Mouse (Mus musculus) cerebellum, adult 2 months (tissue): Measurements from ENCODE around the gene Cox8b.

Experiments
- CTCF ChIP-seq: fragments of 200-500 bp; IDR thresholded peaks from 2 replicates; pipeline ENCODE4 v1.5.1; 2011; ENCODE audit warnings: low read depth, mild to moderate bottlenecking, control low read depth, low read length, moderate library complexity, borderline replicate concordance; ENCODE audit not compliant: insufficient read depth
- POLR2A ChIP-seq: fragments of 200-500 bp; IDR thresholded peaks from 2 replicates; pipeline ENCODE4 v1.6.1; 2011; ENCODE audit warnings: low read length, control low read depth, borderline replicate concordance; ENCODE audit not compliant: insufficient read depth

GRCm38 (mm10) chr7:140905642-140906081 is 5.4 kb upstream of the Cox8b start:
- TF ChIP-seq POLR2A (no peak), CTCF (no peak)
